Mouse (Mus musculus): ENCODE data around the gene Amn.

- TF ChIP-seq CTCF (conservative IDR thresholded peaks at IDR 0.05; ENCODE audit: insufficient read depth, insufficient read length, low read depth, low read length): no peak
- TF ChIP-seq POLR2A (IDR thresholded peaks at IDR 0.05; ENCODE audit: low read depth, low read length): no peak
Measured at GRCm38 (mm10) chr12:111266592-111266991, 4.3 kb upstream of the Amn start.
